Mouse (Mus musculus) forebrain, embryonic 12.5 days (tissue): ENCODE data around the gene Ccr10. TPM values are rescaled to one million over a fixed set of nuclear protein-coding genes. Genes with fewer than 3 reads are reported as not detected.

Experiments
- microRNA-seq: library from miRNA; unstranded; fragments of <30 nt; microRNA quantifications from one replicate; pipeline ENCODE4, GENCODE M21; 2017
- polyA plus RNA-seq: library from polyadenylated mRNA; unstranded; fragments of >200 nt; fragmentation: Nextera tagmentation; extraction: Ambion mirVana; gene quantifications from 2 replicates; pipeline ENCODE4 v1.2.1, GENCODE M21; 2016

Gene Ccr10
- polyA plus RNA-seq, 1 experiment from 2014 or later: 0.10 TPM

Small RNA genes lying within 50 kb of the gene (microRNA-seq; reads per million reads assigned to microRNA genes)
- gene Gm27626: not detected

Other genes with a start within 250 kb of the Ccr10 start
- gene Stat3, start 235.9 kb downstream of the Ccr10 start, polyA plus RNA-seq: 30.8 and 34.1 TPM in 2 replicates
- gene Cavin1, start 204.6 kb downstream of the Ccr10 start, polyA plus RNA-seq: 29.9 and 35.6 TPM in 2 replicates
- gene Atp6v0a1, start 166.0 kb downstream of the Ccr10 start, polyA plus RNA-seq: 48.9 and 54.9 TPM in 2 replicates
- gene Naglu, start 105.4 kb downstream of the Ccr10 start, polyA plus RNA-seq: 7.8 and 8.7 TPM in 2 replicates
- 0.19 and 0.33 TPM in 2 replicates for gene Hsd17b1, start 97.0 kb downstream of the Ccr10 start, polyA plus RNA-seq
- gene Coasy, start 92.9 kb downstream of the Ccr10 start, polyA plus RNA-seq: 50.7 and 50.9 TPM in 2 replicates
- gene Mlx, start 88.2 kb downstream of the Ccr10 start, polyA plus RNA-seq: 47.6 and 52.6 TPM in 2 replicates
- gene Psmc3ip, start 80.0 kb downstream of the Ccr10 start, polyA plus RNA-seq: 59.0 and 62.1 TPM in 2 replicates
- gene Retreg3, start 55.5 kb downstream of the Ccr10 start, polyA plus RNA-seq: 18.6 and 19.3 TPM in 2 replicates
- gene Tubg1, start 55.5 kb downstream of the Ccr10 start, polyA plus RNA-seq: 103 and 108 TPM in 2 replicates
- gene Tubg2, start 19.5 kb downstream of the Ccr10 start, polyA plus RNA-seq: 7.6 and 8.3 TPM in 2 replicates
- 0.46 and 0.57 TPM in 2 replicates for gene Cntnap1, start 4.9 kb downstream of the Ccr10 start, polyA plus RNA-seq
- gene Plekhh3, start 4.1 kb downstream of the Ccr10 start, polyA plus RNA-seq: 9.2 and 9.6 TPM in 2 replicates
- 11.1 and 12.5 TPM in 2 replicates for gene Ezh1, start 51.0 kb upstream of the Ccr10 start, polyA plus RNA-seq
- 43.7 and 49.6 TPM in 2 replicates for gene Ramp2, start 70.6 kb upstream of the Ccr10 start, polyA plus RNA-seq
- 90.4 and 93.1 TPM in 2 replicates for gene Vps25, start 78.3 kb upstream of the Ccr10 start, polyA plus RNA-seq
- 5.7 and 7.5 TPM in 2 replicates for gene Wnk4, start 85.1 kb upstream of the Ccr10 start, polyA plus RNA-seq
- gene Cntd1, start 103.6 kb upstream of the Ccr10 start, polyA plus RNA-seq: 1.6 TPM in 2 replicates
- gene Coa3, start 103.7 kb upstream of the Ccr10 start, polyA plus RNA-seq: 178 and 183 TPM in 2 replicates
- 164 and 169 TPM in 2 replicates for gene Becn1, start 126.8 kb upstream of the Ccr10 start, polyA plus RNA-seq
- 182 and 189 TPM in 2 replicates for gene Psme3, start 140.8 kb upstream of the Ccr10 start, polyA plus RNA-seq
- gene Aoc2, start 149.6 kb upstream of the Ccr10 start, polyA plus RNA-seq: 2.9 and 3.1 TPM in 2 replicates
- gene Aoc3, start 155.2 kb upstream of the Ccr10 start, polyA plus RNA-seq: not detected in 2 replicates
- gene G6pc, start 192.1 kb upstream of the Ccr10 start, polyA plus RNA-seq: not detected in 2 replicates
- gene Aarsd1, start 242.2 kb upstream of the Ccr10 start, polyA plus RNA-seq: 94.3 and 98.7 TPM in 2 replicates
- gene Gm27029, start 249.4 kb upstream of the Ccr10 start, polyA plus RNA-seq: 5.8 and 6.5 TPM in 2 replicates
- 27.3 and 27.8 TPM in 2 replicates for gene Rundc1, start 249.6 kb upstream of the Ccr10 start, polyA plus RNA-seq
- 2.1 and 2.5 TPM in 2 replicates for gene Ptges3l, start 249.9 kb upstream of the Ccr10 start, polyA plus RNA-seq